Mouse (Mus musculus) ovary, postnatal 10 days (tissue): Measurements from ENCODE around the gene Zfp598.

Source experiments
- DNase-seq: peaks from one replicate; pipeline ENCODE4 v3.0.0; 2022; ENCODE audit warnings: low spot score

Gene Zfp598

DNA sequence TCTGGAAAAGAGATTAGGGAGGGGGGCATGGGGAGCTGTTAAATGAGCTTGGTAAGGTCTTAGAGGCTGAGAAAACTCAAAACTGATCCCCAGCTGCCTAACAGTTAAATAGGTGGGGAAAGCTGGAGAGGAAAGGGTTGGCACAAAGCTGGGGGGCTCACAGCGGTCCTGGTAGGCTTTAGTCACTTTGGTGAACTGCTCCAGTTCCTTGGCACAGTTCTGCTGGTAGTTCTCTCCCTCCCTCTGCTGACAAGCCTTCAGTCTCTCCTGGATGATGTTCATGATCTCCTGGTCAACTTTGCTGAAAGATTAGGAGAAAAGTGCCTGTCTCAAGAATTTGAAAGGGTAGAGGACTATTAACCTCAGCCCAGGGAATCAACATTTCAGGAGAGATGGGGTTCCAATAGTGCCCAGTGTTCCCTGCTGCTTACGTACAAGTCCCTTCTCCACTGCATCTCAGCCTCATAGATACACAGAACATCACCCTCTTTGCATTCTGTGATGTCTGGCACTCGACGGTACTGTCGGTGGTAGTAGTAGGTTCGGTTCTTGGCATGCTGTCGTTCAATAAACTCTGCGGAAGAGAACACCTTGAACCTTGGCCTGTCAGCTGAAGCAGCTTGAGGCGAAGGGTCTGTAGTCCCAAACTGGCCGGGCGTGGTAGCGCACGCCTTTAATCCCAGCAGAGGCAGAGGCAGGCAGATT, 52.9 kb downstream of the Zfp598 start:
- no peak for DNase-seq

- DNase-seq = no peak
Measured at GRCm38 (mm10) chr17:24723122-24723880, 53.8 kb downstream of the Zfp598 start.

- DNase-seq = no peak
Measured at GRCm38 (mm10) chr17:24723881-24724180, 54.3 kb downstream of the Zfp598 start.

GRCm38 (mm10) chr17:24724184-24724583, 54.7 kb downstream of the Zfp598 start, which contains the start of gene Ndufb10:
Gene Ndufb10 (minus strand): TSS chr17:24724478.
- peak; percentile 97 for DNase-seq

DNA sequence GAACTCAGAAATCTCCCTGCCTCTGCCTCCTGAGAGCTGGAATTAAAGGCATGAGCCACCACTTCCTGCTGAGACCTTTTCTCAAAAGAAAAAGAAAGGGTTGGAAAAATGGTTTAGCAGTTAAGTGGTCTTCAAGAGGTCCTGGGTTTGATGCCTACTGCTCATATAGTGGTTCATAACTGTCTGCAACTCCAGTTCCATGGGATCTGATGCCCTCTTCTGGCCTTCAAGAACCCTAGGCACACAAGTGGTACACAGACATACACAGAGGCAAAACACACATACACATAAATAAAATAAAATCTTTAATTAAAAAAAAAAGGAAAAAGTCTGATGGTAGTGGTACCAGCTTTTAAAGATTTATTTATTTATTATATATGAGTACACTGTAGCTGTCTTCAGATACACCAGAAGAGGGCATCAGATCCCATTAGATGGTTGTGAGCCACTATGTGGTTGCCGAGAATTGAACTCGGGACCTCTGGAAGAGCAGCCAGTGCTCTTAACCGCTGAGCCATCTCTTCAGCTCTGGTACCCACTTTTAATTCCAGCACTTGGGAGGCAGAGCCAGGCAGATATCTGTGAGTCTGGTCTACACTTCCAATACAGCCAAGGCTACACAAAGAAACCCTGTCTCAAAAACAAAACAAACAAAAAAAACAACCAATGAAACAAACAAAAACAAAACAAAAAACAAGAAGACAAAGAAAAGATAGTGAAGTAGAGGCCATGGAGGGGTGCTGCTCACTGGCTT, 56.3 kb downstream of the Zfp598 start:
- no peak for DNase-seq

DNA sequence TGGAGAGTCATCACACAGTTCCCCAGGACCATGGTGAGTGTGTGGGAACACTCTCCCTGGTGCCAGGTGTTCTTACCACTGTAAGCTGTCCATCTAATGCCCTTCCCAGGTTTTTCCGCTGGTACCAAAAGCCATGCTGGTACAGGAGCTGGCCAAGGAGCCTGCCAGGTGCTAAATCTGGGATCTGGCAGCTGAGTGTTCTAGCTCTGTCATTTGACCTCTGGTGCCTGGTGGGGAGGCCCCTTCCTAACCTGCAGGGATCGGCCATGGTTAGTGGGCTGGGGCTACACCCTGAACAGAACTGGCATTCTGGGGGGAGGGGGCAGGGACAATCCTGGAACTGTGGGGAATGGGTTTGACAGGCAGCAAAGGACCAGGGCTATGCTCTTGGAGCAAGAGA, 58.1 kb downstream of the Zfp598 start, which contains the start of gene Rpl3l:
Gene Rpl3l, plus strand, starts transcription at position 203 of the 400 bp plus-strand sequence.
- no peak for DNase-seq

DNA sequence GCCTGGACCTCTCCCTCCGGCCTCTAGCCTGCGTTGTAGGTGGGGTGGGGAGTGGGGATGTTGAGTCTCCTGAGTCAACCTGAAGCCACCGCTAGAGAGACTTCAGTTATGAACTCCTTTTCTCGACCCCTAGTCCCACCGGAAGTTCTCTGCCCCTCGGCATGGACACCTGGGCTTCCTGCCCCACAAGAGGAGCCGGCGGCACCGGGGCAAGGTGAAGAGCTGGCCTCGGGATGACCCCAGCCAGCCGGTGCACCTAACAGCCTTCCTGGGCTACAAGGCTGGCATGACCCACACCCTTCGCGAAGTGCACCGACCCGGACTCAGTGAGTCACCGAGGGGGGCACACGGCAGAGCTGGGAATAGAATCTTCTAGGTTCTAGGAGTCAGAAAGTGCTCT, 58.7 kb downstream of the Zfp598 start:
- no peak for DNase-seq

DNA sequence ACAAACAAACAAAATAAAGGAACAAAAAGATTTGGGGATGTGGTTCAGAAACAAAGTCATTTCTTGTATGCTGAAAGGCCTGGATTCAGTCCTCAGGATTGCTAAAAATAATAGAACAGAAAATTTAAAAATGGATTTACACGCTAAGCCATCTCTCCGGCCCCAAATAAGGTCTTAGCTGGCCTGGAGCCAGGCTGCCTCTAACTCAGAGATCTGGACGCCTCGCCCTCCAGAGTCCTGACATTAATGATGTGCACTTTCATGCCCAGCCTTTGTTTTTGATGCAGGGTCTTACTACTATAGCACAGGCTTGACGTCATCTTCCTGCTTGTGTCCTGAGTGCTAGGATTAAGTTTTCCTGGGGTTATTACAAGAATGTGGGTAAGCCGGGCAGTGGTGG, 59.6 kb downstream of the Zfp598 start:
- DNase-seq = no peak

- no peak for DNase-seq
Measured at GRCm38 (mm10) chr17:24730787-24731186, 61.3 kb downstream of the Zfp598 start.
